Mouse (Mus musculus): Measurements from ENCODE around the gene Csf2rb2. TPM values are rescaled to one million over a fixed set of nuclear protein-coding genes. Genes with fewer than 3 reads are reported as not detected.
"Not testable (repeated sequence)": the region's sequence is repeated elsewhere in the genome, so short reads cannot be mapped to it uniquely, and the experiment has no call there.

The Csf2rb2 gene
- total and polyA plus RNA-seq, 3 experiments, result 14.8 to 56.5 (median 21.6) TPM

DNA sequence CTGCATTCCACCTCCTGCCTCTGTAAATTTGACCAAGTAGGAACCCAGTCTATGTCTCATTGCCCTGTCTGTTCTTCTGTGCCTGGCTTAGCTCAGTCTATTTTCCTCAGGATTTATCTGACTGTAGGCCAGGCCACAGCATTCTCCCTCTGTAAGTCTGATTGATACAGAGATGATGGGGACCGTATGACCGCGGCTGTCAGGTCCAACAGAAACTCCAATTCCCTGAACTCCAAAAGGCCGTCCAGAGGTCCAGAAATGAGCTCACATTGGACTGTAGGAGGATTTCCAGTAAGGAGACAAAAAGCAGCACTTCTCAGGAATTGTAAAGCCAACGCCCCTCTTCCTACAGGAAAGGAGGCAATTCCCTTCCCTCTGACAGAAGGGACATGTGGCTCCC is 8.1 kb upstream of the Csf2rb2 start:
- DNase-seq (ENCODE audit: extremely low read depth); H3K4me2 ChIP-seq (ENCODE audit: insufficient read depth, low read depth, poor library complexity, severe bottlenecking); H3K36me3 ChIP-seq (replicated peaks in 1 of 2; ENCODE audit: control insufficient read depth in 1 of 2, insufficient read depth in 1 of 2, low read length in 1 of 2); H3K4me3 ChIP-seq (replicated peaks in 1 of 3; ENCODE audit: low read depth in 2 of 3, low read length in 2 of 3, poor library complexity in 1 of 3); H3K27ac ChIP-seq (ENCODE audit: insufficient read depth, low read depth); in situ Hi-C loops (cut with MboI; ENCODE audit: low pct_ligation_motif_present, low pct_unique_long_range_greater_than_20kb, low sequenced_read_pairs); H3K79me2 ChIP-seq (replicated peaks; ENCODE audit: control insufficient read depth, extremely low read depth, insufficient read depth, poor library complexity, severe bottlenecking); H3K9ac ChIP-seq (ENCODE audit: insufficient read depth, low read depth); H3K27me3 ChIP-seq (replicated peaks); dilution Hi-C loops (cut with MboI; ENCODE audit: extremely low pct_ligation_motif_present, extremely low pct_unique_long_range_greater_than_20kb, low sequenced_read_pairs); H3K9me3 ChIP-seq (replicated peaks; ENCODE audit: low read length): not testable (repeated sequence)
- H3K4me1 ChIP-seq (ENCODE audit: control insufficient read depth in 1 of 2, insufficient read depth in 2 of 2), result peaks cover 0 to 11% of the 10 kb centered on the region in 2 experiments; a peak in 3 of 4 replicates

DNA sequence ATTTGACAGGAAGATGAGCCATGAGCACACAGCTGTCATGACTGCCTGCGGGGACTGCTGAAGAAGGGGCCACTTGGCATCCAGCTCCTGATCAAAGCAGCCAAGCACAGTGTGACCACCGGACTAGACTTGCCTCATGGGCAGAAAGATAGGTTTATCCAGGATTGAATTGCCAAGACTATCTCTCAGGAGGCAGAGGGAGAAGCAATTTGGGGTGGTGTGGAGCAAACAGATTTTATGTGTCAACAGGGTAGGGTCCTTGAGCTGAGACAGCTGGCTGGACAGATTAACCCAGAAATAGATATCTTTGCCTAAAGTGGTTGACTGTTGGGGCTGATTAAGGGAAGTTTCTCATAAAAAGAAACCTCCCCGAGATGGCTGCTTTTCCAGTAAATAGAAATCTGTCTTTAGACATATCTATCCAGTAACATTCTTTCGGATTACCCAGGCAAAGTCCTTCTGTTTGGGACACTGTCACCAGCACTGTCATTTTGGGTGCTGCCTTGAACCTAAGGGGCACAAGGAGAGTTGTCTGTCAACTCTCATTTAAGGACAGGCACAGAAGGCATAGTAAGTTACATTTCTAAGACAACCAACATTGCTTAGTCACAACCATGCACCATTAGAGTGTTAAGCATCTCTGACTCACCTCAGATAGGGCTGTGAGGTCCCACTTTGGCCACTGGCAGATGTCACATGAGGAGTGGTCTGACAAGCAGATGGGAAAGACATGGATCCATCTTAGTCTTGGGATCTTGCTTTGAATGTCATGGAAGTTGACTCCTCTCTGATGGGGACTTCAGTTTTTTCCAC is 7.1 kb upstream of the Csf2rb2 start:
- not testable (repeated sequence) for DNase-seq (ENCODE audit: extremely low read depth)

DNA sequence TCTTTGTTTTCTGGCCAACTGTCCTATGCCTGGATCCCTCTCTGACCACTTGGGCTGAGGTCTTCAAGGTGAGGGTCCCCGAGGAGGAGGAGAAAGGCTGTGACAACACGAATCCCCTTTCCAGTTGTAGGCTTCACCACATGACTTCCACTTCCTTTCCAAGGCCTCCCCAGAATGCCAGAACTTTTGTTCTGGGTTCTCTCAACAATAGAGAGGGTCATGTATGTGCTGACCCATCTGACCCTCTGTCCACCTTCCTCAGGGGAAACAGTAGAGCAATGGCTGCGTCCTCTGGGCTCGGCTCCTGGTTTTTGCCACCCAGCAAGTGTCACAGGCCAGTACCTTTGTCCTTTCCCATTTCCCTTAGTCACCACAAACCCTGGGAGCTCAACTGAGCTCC is 5.5 kb upstream of the Csf2rb2 start:
- peaks cover 7 to 25% of the 10 kb centered on the region in 2 experiments for H3K4me1 ChIP-seq (ENCODE audit: control insufficient read depth in 1 of 2, insufficient read depth in 2 of 2)
- no peak overlapping the region for H3K27ac ChIP-seq (ENCODE audit: insufficient read depth, low read depth)
- DNase-seq (ENCODE audit: extremely low read depth), result no peak
- no peak overlapping the region for H3K9ac ChIP-seq (ENCODE audit: insufficient read depth, low read depth)
- in situ Hi-C loops (cut with MboI; ENCODE audit: low pct_ligation_motif_present, low pct_unique_long_range_greater_than_20kb, low sequenced_read_pairs), result no loop called here
- H3K4me2 ChIP-seq (ENCODE audit: insufficient read depth, low read depth, poor library complexity, severe bottlenecking), result no peak overlapping the region
- H3K79me2 ChIP-seq (replicated peaks; ENCODE audit: control insufficient read depth, extremely low read depth, insufficient read depth, poor library complexity, severe bottlenecking), result no peaks in the 10 kb centered on the region
- dilution Hi-C loops (cut with MboI; ENCODE audit: extremely low pct_ligation_motif_present, extremely low pct_unique_long_range_greater_than_20kb, low sequenced_read_pairs), result no loop called here
- peaks cover 1% of the 10 kb centered on the region for H3K9me3 ChIP-seq (replicated peaks; ENCODE audit: low read length)
- TF ChIP-seq CTCF (conservative IDR thresholded peaks at IDR 0.05 in 1 of 2, IDR thresholded peaks at IDR 0.05 in 1 of 2; ENCODE audit: low read depth in 2 of 2, low read length in 2 of 2) (no peak), BHLHE40 (IDR thresholded peaks at IDR 0.05; ENCODE audit: low read depth, low read length) (no peak), PAX5 (IDR thresholded peaks at IDR 0.05; ENCODE audit: low read length) (no peak), UBTF (IDR thresholded peaks at IDR 0.05; ENCODE audit: low read depth, low read length) (no peak), SMC3 (IDR thresholded peaks at IDR 0.05; ENCODE audit: low read depth, low read length) (no peak), TBP (conservative IDR thresholded peaks at IDR 0.05; ENCODE audit: low read depth, low read length) (no peak), KAT2A (IDR thresholded peaks at IDR 0.05; ENCODE audit: insufficient replicate concordance, low read length) (no peak), ZMIZ1 (IDR thresholded peaks at IDR 0.05; ENCODE audit: low read depth, low read length) (no peak), CHD2 (IDR thresholded peaks at IDR 0.05; ENCODE audit: low read length) (no peak), TCF12 (IDR thresholded peaks at IDR 0.05; ENCODE audit: low read depth, low read length) (no peak), USF2 (conservative IDR thresholded peaks at IDR 0.05; ENCODE audit: low read depth, low read length) (no peak), SIN3A (IDR thresholded peaks at IDR 0.05; ENCODE audit: low read length) (no peak), POLR2AphosphoS2 (IDR thresholded peaks at IDR 0.05; ENCODE audit: low read depth, low read length) (no peak), MEF2A (IDR thresholded peaks at IDR 0.05; ENCODE audit: borderline replicate concordance, low read depth, low read length) (no peak), MYC (IDR thresholded peaks at IDR 0.05; ENCODE audit: low read depth, low read length) (no peak), GABPA (IDR thresholded peaks at IDR 0.05; ENCODE audit: insufficient replicate concordance, low read depth, low read length) (no peak), ZKSCAN1 (IDR thresholded peaks at IDR 0.05; ENCODE audit: borderline replicate concordance, low read depth, low read length) (no peak), MXI1 (IDR thresholded peaks at IDR 0.05; ENCODE audit: low read depth, low read length) (no peak), USF1 (IDR thresholded peaks at IDR 0.05; ENCODE audit: low read depth, low read length) (no peak), POLR2A (IDR thresholded peaks at IDR 0.05; ENCODE audit: low read depth, low read length) (no peak)
- H3K36me3 ChIP-seq (replicated peaks in 1 of 2; ENCODE audit: control insufficient read depth in 1 of 2, insufficient read depth in 1 of 2, low read length in 1 of 2), result peaks cover 4 to 20% of the 10 kb centered on the region in 2 experiments
- no peak overlapping the region for H3K4me3 ChIP-seq (replicated peaks in 1 of 3; ENCODE audit: low read depth in 2 of 3, low read length in 2 of 3, poor library complexity in 1 of 3)
- H3K27me3 ChIP-seq (replicated peaks), result no peaks in the 10 kb centered on the region

More for the DNA sequence above, 7.1 kb upstream of the Csf2rb2 start:
- H3K4me1 ChIP-seq (ENCODE audit: control insufficient read depth in 1 of 2, insufficient read depth in 2 of 2), result peaks cover 0 to 11% of the 10 kb centered on the region in 2 experiments; a peak in 3 of 4 replicates
- H3K36me3 ChIP-seq (replicated peaks in 1 of 2; ENCODE audit: control insufficient read depth in 1 of 2, insufficient read depth in 1 of 2, low read length in 1 of 2), result peaks cover 0 to 11% of the 10 kb centered on the region in 2 experiments
- H3K4me3 ChIP-seq (replicated peaks in 1 of 3; ENCODE audit: low read depth in 2 of 3, low read length in 2 of 3, poor library complexity in 1 of 3); in situ Hi-C loops (cut with MboI; ENCODE audit: low pct_ligation_motif_present, low pct_unique_long_range_greater_than_20kb, low sequenced_read_pairs); H3K9ac ChIP-seq (ENCODE audit: insufficient read depth, low read depth); H3K27ac ChIP-seq (ENCODE audit: insufficient read depth, low read depth); H3K4me2 ChIP-seq (ENCODE audit: insufficient read depth, low read depth, poor library complexity, severe bottlenecking); H3K27me3 ChIP-seq (replicated peaks); H3K79me2 ChIP-seq (replicated peaks; ENCODE audit: control insufficient read depth, extremely low read depth, insufficient read depth, poor library complexity, severe bottlenecking); dilution Hi-C loops (cut with MboI; ENCODE audit: extremely low pct_ligation_motif_present, extremely low pct_unique_long_range_greater_than_20kb, low sequenced_read_pairs); H3K9me3 ChIP-seq (replicated peaks; ENCODE audit: low read length): not testable (repeated sequence)

Data from CH12.LX (cell line).